In genomic region chr14:27367117-27367711, GRCm38 (mm10) we compare ENCODE assay signal across 12 mouse cellular contexts.
DNase-seq lines count a peak whose midpoint lies in the region; ATAC-seq and TF ChIP-seq lines count a peak whose summit lies in the region.
"Had no signal": no experiment of that assay in that cellular context is flagged by ENCODE, and none has a peak within 500 bp of the region (broad histone marks: within the 10 kb centered on the region; RNA-seq: fewer than 3 reads in every experiment).

No protein-coding gene starts in this region.

- no peak overlapping the region for H3K4me2 ChIP-seq in neural tube, embryonic 14.5 days (ENCODE audit: low read depth, low read length)
- H3K4me2 ChIP-seq in forebrain, embryonic 12.5 days = no peak overlapping the region
- H3K4me2 ChIP-seq: heart, embryonic 13.5 days; liver, embryonic 13.5 days; midbrain, embryonic 11.5 days had no signal

- no peak overlapping the region for H3K4me3 ChIP-seq in layer of hippocampus, adult 2 months
- no peak overlapping the region for H3K4me3 ChIP-seq in neural tube, embryonic 14.5 days (ENCODE audit: low read depth, low read length)
- no peak overlapping the region for H3K4me3 ChIP-seq in forebrain, embryonic 12.5 days (replicated peaks)
- H3K4me3 ChIP-seq: erythroblast, embryonic 14.5 days; heart, embryonic 13.5 days; liver, embryonic 13.5 days had no signal

- peak overlapping the region; percentile 43; the same call in 1 of the 2 replicates for H3K27ac ChIP-seq in layer of hippocampus, adult 2 months
- H3K27ac ChIP-seq in neural tube, embryonic 14.5 days (ENCODE audit: low read depth, low read length) = no peak overlapping the region
- H3K27ac ChIP-seq in forebrain, embryonic 12.5 days = no peak overlapping the region
- H3K27ac ChIP-seq: liver, embryonic 13.5 days had no signal

- DNase-seq in frontal cortex, postnatal 25 days (ENCODE audit: low spot score in 2 of 2) = no peak
- no peak for DNase-seq in layer of hippocampus, adult 2 months (ENCODE audit: low spot score in 2 of 2)
- DNase-seq in layer of hippocampus, postnatal 10 days (ENCODE audit: low spot score in 2 of 2) = no peak
- peak; percentile 73 for DNase-seq in forelimb bud, embryonic 11.5 days (ENCODE audit: low read depth, low spot score)
- DNase-seq in lung, postnatal 36 days = no peak
- DNase-seq: liver, embryonic 13.5 days had no signal

- no peak for TF ChIP-seq CTCF in layer of hippocampus, adult 2 months (conservative IDR thresholded peaks at IDR 0.05)

- 36% methylated on average over 10 of the region's 10 CpGs for WGBS in neural tube, embryonic 14.5 days
- WGBS in forebrain, embryonic 12.5 days = 79% methylated on average over 10 of the region's 10 CpGs

- H3K4me1 ChIP-seq in neural tube, embryonic 14.5 days (ENCODE audit: control insufficient read depth, insufficient read depth, low read length) = no peaks in the 10 kb centered on the region
- H3K4me1 ChIP-seq in forebrain, embryonic 12.5 days = 0 out of 2 replicates have a peak, but pooled peaks cover 2% of the 10 kb centered on the region

- no peaks in the 10 kb centered on the region for H3K36me3 ChIP-seq in neural tube, embryonic 14.5 days (ENCODE audit: control insufficient read depth, insufficient read depth, low read length)
- no peaks in the 10 kb centered on the region for H3K36me3 ChIP-seq in forebrain, embryonic 12.5 days (replicated peaks)
- H3K36me3 ChIP-seq: heart, embryonic 13.5 days; liver, embryonic 13.5 days had no signal

- H3K27me3 ChIP-seq in neural tube, embryonic 14.5 days (ENCODE audit: control insufficient read depth, insufficient read depth, low read length) = no peaks in the 10 kb centered on the region
- no peaks in the 10 kb centered on the region for H3K27me3 ChIP-seq in forebrain, embryonic 12.5 days
- H3K27me3 ChIP-seq: heart, embryonic 13.5 days; liver, embryonic 13.5 days had no signal

- H3K9me3 ChIP-seq in neural tube, embryonic 14.5 days (ENCODE audit: control insufficient read depth, low read length) = no peaks in the 10 kb centered on the region
- H3K9me3 ChIP-seq in forebrain, embryonic 12.5 days = no peaks in the 10 kb centered on the region
- H3K9me3 ChIP-seq: heart, embryonic 13.5 days; liver, embryonic 13.5 days had no signal

- ATAC-seq in frontal cortex, adult (ENCODE audit: low TSS enrichment) = 0 out of 2 replicates have a peak, but pooled peaks have one; percentile 22
- ATAC-seq in neural tube, embryonic 14.5 days (ENCODE audit: low read depth) = peak; percentile 46; the same call in 1 of the 2 replicates
- no peak for ATAC-seq in forebrain, embryonic 12.5 days (ENCODE audit: low FRiP score)

- H3K9ac ChIP-seq in neural tube, embryonic 14.5 days (replicated peaks; ENCODE audit: low read depth, low read length) = no peak overlapping the region
- no peak overlapping the region for H3K9ac ChIP-seq in forebrain, embryonic 12.5 days
- H3K9ac ChIP-seq: heart, embryonic 13.5 days; liver, embryonic 13.5 days had no signal
